Mouse (Mus musculus): Measurements from ENCODE around the gene Rgs7.

DNA sequence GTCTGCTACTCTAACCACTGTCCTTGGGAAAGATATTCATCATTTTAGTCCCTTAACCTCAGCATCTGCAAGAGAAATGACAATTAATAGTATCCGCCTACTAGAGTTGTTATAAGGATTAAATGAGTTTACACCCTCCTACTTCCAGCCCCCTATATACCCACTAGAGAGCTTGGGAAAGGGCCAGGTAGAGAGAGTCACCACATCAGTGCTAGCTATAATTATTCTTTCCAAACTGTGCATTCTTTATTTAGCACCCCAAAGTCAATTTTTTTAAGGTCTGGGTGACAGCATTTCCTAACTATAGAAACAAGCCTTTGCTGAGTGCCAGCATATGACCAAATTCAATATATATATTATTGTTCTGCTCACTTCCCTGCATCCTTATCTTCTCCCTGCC lies 195.4 kb downstream of the Rgs7 start:
- TF ChIP-seq CTCF (IDR thresholded peaks at IDR 0.05; ENCODE audit: insufficient read depth, low read length) (no peak), POLR2A (IDR thresholded peaks at IDR 0.05; ENCODE audit: borderline replicate concordance, extremely low read depth, low read depth, low read length) (no peak)

Data from lung, adult 2 months (tissue).